Mouse (Mus musculus): ENCODE data around the gene Ajm1. TPM values are rescaled to one million over a fixed set of nuclear protein-coding genes. Genes with fewer than 3 reads are reported as not detected.

The Ajm1 gene
- total RNA-seq, 2 experiments from 2014 or later = not detected

GRCm38 (mm10) chr2:25585601-25586000 is 4.0 kb upstream of the Ajm1 start:
- ATAC-seq (replicated peaks; ENCODE audit: low FRiP score, poor library complexity, severe bottlenecking) = no peak

- ATAC-seq (replicated peaks; ENCODE audit: low FRiP score, poor library complexity, severe bottlenecking) = no peak
These were observed 3.3 kb upstream of the Ajm1 start for GRCm38 (mm10) chr2:25584856-25585255.

- no peak for ATAC-seq (replicated peaks; ENCODE audit: low FRiP score, poor library complexity, severe bottlenecking)
These were observed 2.6 kb upstream of the Ajm1 start for GRCm38 (mm10) chr2:25584152-25584551.

GRCm38 (mm10) chr2:25583571-25583970 is 2.0 kb upstream of the Ajm1 start:
- no peak for ATAC-seq (replicated peaks; ENCODE audit: low FRiP score, poor library complexity, severe bottlenecking)

GRCm38 (mm10) chr2:25583120-25583481 is 1.5 kb upstream of the Ajm1 start:
- ATAC-seq (replicated peaks; ENCODE audit: low FRiP score, poor library complexity, severe bottlenecking) = no peak

GRCm38 (mm10) chr2:25582466-25583119 is 1.0 kb upstream of the Ajm1 start:
- ATAC-seq (replicated peaks; ENCODE audit: low FRiP score, poor library complexity, severe bottlenecking) = no peak

- peak; percentile 4; the same call in 1 of the 2 replicates for ATAC-seq (replicated peaks; ENCODE audit: low FRiP score, poor library complexity, severe bottlenecking)
These were observed 344 bp upstream of the Ajm1 start for GRCm38 (mm10) chr2:25581901-25582301.

GRCm38 (mm10) chr2:25580621-25581101 is 896 bp downstream of the Ajm1 start:
- no peak for ATAC-seq (replicated peaks; ENCODE audit: low FRiP score, poor library complexity, severe bottlenecking)

- no peak for ATAC-seq (replicated peaks; ENCODE audit: low FRiP score, poor library complexity, severe bottlenecking)
These were observed 1.7 kb downstream of the Ajm1 start for GRCm38 (mm10) chr2:25579737-25580460.

- no peak for ATAC-seq (replicated peaks; ENCODE audit: low FRiP score, poor library complexity, severe bottlenecking)
These were observed 2.5 kb downstream of the Ajm1 start for GRCm38 (mm10) chr2:25578796-25579736.

- no peak for ATAC-seq (replicated peaks; ENCODE audit: low FRiP score, poor library complexity, severe bottlenecking)
These were observed 3.4 kb downstream of the Ajm1 start for GRCm38 (mm10) chr2:25577951-25578795.

- no peak for ATAC-seq (replicated peaks; ENCODE audit: low FRiP score, poor library complexity, severe bottlenecking)
These were observed 4.3 kb downstream of the Ajm1 start for GRCm38 (mm10) chr2:25576965-25577891.

GRCm38 (mm10) chr2:25576028-25576850 is 5.3 kb downstream of the Ajm1 start:
- ATAC-seq (replicated peaks; ENCODE audit: low FRiP score, poor library complexity, severe bottlenecking) = no peak

- no peak for ATAC-seq (replicated peaks; ENCODE audit: low FRiP score, poor library complexity, severe bottlenecking)
These were observed 6.0 kb downstream of the Ajm1 start for GRCm38 (mm10) chr2:25575432-25576027.

- peak; percentile 91 for ATAC-seq (replicated peaks; ENCODE audit: low FRiP score, poor library complexity, severe bottlenecking)
These were observed 6.8 kb downstream of the Ajm1 start, which contains the start of the genes Mamdc4 and Phpt1 for GRCm38 (mm10) chr2:25574579-25575431. Gene Mamdc4 (minus strand): TSS chr2:25574845. Gene Phpt1 (minus strand): TSS chr2:25575224.

- ATAC-seq (replicated peaks; ENCODE audit: low FRiP score, poor library complexity, severe bottlenecking) = no peak
These were observed 7.4 kb downstream of the Ajm1 start for GRCm38 (mm10) chr2:25574136-25574535.
